Mouse (Mus musculus) megakaryocyte, embryonic 14.5 days (primary cell): ENCODE data around the gene Pdik1l. TPM values are rescaled to one million over a fixed set of nuclear protein-coding genes. Genes with fewer than 3 reads are reported as not detected.

Experiments
- H3K27me3 ChIP-seq: replicated peaks from 2 replicates; pipeline ENCODE3; 2012; ENCODE audit warnings: inconsistent platforms
- H3K36me3 ChIP-seq: replicated peaks from 2 replicates; pipeline ENCODE3; 2012; ENCODE audit warnings: low read length, inconsistent platforms, mixed read lengths
- H3K4me1 ChIP-seq: 2 replicates; pipeline ENCODE4 v1.6.1; 2012; ENCODE audit warnings: inconsistent platforms
- H3K4me3 ChIP-seq: replicated peaks from 2 replicates; pipeline ENCODE3; 2012; ENCODE audit warnings: moderate library complexity, mild to moderate bottlenecking, inconsistent platforms
- H3K9me3 ChIP-seq: 2 replicates; pipeline ENCODE4 v1.6.1; 2012; ENCODE audit warnings: inconsistent platforms
- FLI1 ChIP-seq: IDR thresholded peaks from 2 replicates; pipeline ENCODE4 v1.6.1; 2012; ENCODE audit warnings: low read length, inconsistent platforms, mixed read lengths
- GATA1 ChIP-seq: IDR thresholded peaks from 3 replicates; pipeline ENCODE4 v1.6.1; 2012; ENCODE audit warnings: mixed read lengths, low read length, inconsistent platforms, borderline replicate concordance
- polyA plus RNA-seq: library from polyadenylated mRNA; stranded (reverse); fragments of >175 nt; gene quantifications from 2 replicates; pipeline ENCODE4 v1.2.3, GENCODE M21; 2012; ENCODE audit warnings: low replicate concordance; ENCODE audit not compliant: insufficient read depth

The Pdik1l gene
- polyA plus RNA-seq, 1 experiment = 0.20 TPM

GRCm38 (mm10) chr4:134268102-134268655 is 19.5 kb downstream of the Pdik1l start:
- TF ChIP-seq GATA1 = no peak
- no peak for TF ChIP-seq FLI1

GRCm38 (mm10) chr4:134265860-134266585 is 21.7 kb downstream of the Pdik1l start:
- Histone ChIP-seq H3K36me3 (no peaks in the 10 kb centered on the region), H3K4me3 (no peak overlapping the region), H3K4me1 (no peaks in the 10 kb centered on the region), H3K27me3 (peaks cover 25% of the 10 kb centered on the region), H3K9me3 (peaks cover 24% of the 10 kb centered on the region)
- TF ChIP-seq GATA1 (no peak), FLI1 (no peak)

More at GRCm38 (mm10) chr4:134268102-134268655, 19.5 kb downstream of the Pdik1l start:
- Histone ChIP-seq H3K36me3 (no peaks in the 10 kb centered on the region), H3K27me3 (peaks cover 15% of the 10 kb centered on the region), H3K4me1 (peaks cover 13% of the 10 kb centered on the region), H3K4me3 (no peak overlapping the region), H3K9me3 (peaks cover 13% of the 10 kb centered on the region)

DNA sequence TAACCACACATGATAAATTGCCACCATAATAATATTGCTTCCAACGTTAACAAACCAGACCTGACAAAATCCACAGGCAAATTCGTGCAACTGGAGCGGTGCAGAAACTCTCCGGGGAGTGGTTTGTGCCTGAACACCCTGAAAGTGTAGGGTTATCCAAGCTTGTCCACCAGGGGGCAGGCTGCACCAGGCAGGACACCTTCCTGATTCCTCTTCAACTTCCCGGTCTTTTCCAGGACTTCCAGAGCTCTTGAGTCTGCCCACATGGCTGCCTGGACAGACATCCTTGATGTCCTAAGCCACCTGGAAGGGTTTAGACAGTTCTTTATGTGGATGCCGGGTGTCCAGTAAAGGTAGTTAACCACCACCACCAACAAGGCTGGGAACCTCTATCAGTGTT is 24.5 kb downstream of the Pdik1l start:
- Histone ChIP-seq H3K9me3 (peaks cover 23% of the 10 kb centered on the region), H3K36me3 (no peaks in the 10 kb centered on the region), H3K4me3 (no peak overlapping the region), H3K4me1 (peaks cover 3% of the 10 kb centered on the region; the same call in 1 of the 2 replicates), H3K27me3 (peaks cover 39% of the 10 kb centered on the region)
- TF ChIP-seq FLI1 (no peak), GATA1 (no peak)

- Histone ChIP-seq H3K9me3 (peaks cover 13% of the 10 kb centered on the region), H3K27me3 (peaks cover 70% of the 10 kb centered on the region), H3K4me3 (no peak overlapping the region), H3K36me3 (no peaks in the 10 kb centered on the region), H3K4me1 (peaks cover 12% of the 10 kb centered on the region; the same call in 1 of the 2 replicates)
- TF ChIP-seq FLI1 (no peak), GATA1 (no peak)
These were observed 29.3 kb downstream of the Pdik1l start for GRCm38 (mm10) chr4:134258354-134258753.

DNA sequence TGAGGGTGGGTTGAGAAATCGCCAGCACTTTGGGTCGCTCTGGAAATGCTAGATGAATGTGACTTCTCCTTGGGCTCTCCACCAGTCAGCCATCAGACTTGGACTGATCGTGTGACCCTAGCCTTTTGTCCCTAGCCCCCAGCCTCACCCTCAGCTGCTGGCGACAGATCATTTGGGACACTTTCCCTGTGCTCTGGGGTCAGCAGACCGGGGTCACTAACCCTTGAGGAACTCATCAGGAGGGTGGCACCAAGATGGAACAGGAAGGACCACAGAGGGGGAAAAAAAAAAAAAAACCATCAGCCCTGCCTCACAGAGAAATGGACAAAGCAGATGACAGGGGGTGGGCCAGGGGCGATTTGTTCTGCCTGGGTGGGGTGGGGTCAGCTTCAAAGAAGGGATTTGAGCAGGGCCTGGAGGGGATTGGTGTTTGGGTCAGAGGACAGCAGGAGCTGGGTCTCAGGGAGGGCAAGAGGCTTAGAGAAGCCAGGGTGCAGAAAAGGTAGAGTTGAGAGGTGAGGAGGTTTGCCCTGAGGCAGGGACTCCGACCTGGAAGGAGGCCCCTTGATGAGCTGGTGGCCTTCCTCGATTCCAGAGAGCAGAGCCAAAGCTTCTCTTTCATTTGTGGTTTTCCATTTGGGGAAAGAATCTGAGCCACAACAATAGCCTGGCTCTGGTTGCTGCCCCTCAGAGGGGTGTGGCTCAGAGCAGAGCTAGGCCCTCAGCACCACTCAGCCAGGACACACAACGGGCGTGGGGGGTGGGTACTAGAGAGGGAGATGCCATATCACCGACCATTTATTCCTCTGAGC is 30.3 kb downstream of the Pdik1l start:
- Histone ChIP-seq H3K4me3 (no peak overlapping the region), H3K9me3 (peaks cover 9% of the 10 kb centered on the region), H3K27me3 (peaks cover 75% of the 10 kb centered on the region), H3K4me1 (peaks cover 21% of the 10 kb centered on the region), H3K36me3 (no peaks in the 10 kb centered on the region)
- TF ChIP-seq GATA1 (no peak), FLI1 (no peak)

GRCm38 (mm10) chr4:134256407-134257197 is 31.1 kb downstream of the Pdik1l start:
- no peak for TF ChIP-seq FLI1
- TF ChIP-seq GATA1 = no peak
- Histone ChIP-seq H3K36me3 (no peaks in the 10 kb centered on the region), H3K4me1 (peaks cover 29% of the 10 kb centered on the region), H3K9me3 (peaks cover under 1% of the 10 kb centered on the region), H3K27me3 (peaks cover 75% of the 10 kb centered on the region), H3K4me3 (no peak overlapping the region)

GRCm38 (mm10) chr4:134255854-134256253 is 31.8 kb downstream of the Pdik1l start:
- peaks cover 37% of the 10 kb centered on the region for H3K4me1 ChIP-seq
- H3K4me3 ChIP-seq = no peak overlapping the region
- TF ChIP-seq FLI1 = no peak
- no peak for TF ChIP-seq GATA1
- no peaks in the 10 kb centered on the region for H3K36me3 ChIP-seq
- peaks cover 4% of the 10 kb centered on the region; the same call in 1 of the 2 replicates for H3K9me3 ChIP-seq
- H3K27me3 ChIP-seq = peaks cover 78% of the 10 kb centered on the region

DNA sequence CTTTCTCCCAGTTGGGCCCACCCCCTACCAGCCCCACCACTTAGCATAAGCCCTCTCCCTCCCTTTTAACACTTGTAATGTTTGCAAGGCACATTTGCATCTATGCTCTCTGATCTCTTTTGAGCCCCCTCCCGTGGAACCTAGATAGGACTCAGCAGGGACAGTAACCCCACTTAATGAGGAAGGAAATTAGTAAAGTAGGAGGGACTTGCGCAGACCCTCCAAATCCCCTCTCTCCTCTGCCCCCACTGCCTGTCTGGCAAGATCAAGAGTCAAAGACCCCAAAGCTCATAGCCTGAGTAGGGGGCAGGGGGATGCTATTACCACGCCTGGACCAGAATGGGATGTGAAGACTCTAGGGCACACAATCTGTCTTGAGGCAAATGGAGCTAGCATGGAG is 32.9 kb downstream of the Pdik1l start:
- peaks cover 4% of the 10 kb centered on the region; the same call in 1 of the 2 replicates for H3K9me3 ChIP-seq

GRCm38 (mm10) chr4:134253722-134254324 is 33.9 kb downstream of the Pdik1l start, which contains the start of gene Grrp1:
Grrp1 (minus strand) TSS chr4:134254106.
- Histone ChIP-seq H3K9me3 (peaks cover 4% of the 10 kb centered on the region; the same call in 1 of the 2 replicates), H3K27me3 (peaks cover 89% of the 10 kb centered on the region), H3K4me1 (peaks cover 56% of the 10 kb centered on the region), H3K4me3 (no peak within 1 kb of the TSS), H3K36me3 (no peaks in the 10 kb centered on the region)
- TF ChIP-seq FLI1 (no peak), GATA1 (no peak)

More for the DNA sequence above, 32.9 kb downstream of the Pdik1l start:
- no peak for TF ChIP-seq FLI1
- no peak for TF ChIP-seq GATA1
- peaks cover 47% of the 10 kb centered on the region for H3K4me1 ChIP-seq
- H3K36me3 ChIP-seq = no peaks in the 10 kb centered on the region
- no peak overlapping the region for H3K4me3 ChIP-seq
- peaks cover 84% of the 10 kb centered on the region for H3K27me3 ChIP-seq
